Mouse (Mus musculus) G1E (cell line): ENCODE data around the gene Id4.

Source experiments
- CTCF ChIP-seq: IDR thresholded peaks from 2 replicates; pipeline ENCODE4 v1.5.1; 2012; ENCODE audit warnings: low read depth, low read length, inconsistent platforms, mixed read lengths
- GATA1 ChIP-seq: IDR thresholded peaks from 2 replicates; pipeline ENCODE4 v1.6.1; 2012; ENCODE audit warnings: borderline replicate concordance, low read length, inconsistent platforms, mixed read lengths
- GATA2 ChIP-seq: IDR thresholded peaks from 2 replicates; pipeline ENCODE4 v1.6.1; 2012; ENCODE audit warnings: low read depth, low read length, inconsistent platforms, borderline replicate concordance
- POLR2AphosphoS5 ChIP-seq: IDR thresholded peaks from 2 replicates; pipeline ENCODE4 v1.6.1; 2012; ENCODE audit warnings: low read depth, low read length, inconsistent platforms; ENCODE audit not compliant: insufficient replicate concordance
- TAL1 ChIP-seq: conservative IDR thresholded peaks from 2 replicates; pipeline ENCODE4 v1.6.1; 2012; ENCODE audit warnings: low read depth, low read length, inconsistent platforms, mixed read lengths

DNA sequence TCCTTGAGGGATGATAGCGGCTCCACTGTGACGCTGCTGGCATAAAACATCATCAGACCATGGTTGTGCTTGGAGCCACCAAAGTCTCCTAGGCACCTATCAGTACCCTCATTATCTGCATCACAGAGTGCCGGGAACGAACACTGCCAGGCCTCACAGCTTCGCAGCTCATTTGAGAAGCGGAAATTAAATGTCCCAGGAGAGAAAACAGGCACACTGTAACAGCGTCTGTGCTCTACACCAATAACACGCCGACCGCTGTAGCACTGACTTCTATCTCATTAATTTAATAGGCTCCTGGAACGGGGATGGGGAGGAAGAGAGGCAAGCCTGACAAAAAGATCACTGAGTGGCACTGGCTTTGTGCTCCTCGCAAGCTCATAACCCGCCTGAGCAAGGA, 29.4 kb downstream of the Id4 start:
- TF ChIP-seq GATA1 (no peak), CTCF (no peak), TAL1 (no peak), GATA2 (no peak), POLR2AphosphoS5 (no peak)
